Mouse (Mus musculus) heart, postnatal 0 days (tissue): ENCODE results near the gene Sec11a.

Experiments used
- CTCF ChIP-seq: IDR thresholded peaks from 2 replicates; pipeline ENCODE4 v1.5.1; 2016; ENCODE audit warnings: antibody characterized with exemption, control low read depth, low read depth
- EP300 ChIP-seq: IDR thresholded peaks from 2 replicates; pipeline ENCODE4 v1.6.1; 2016; ENCODE audit warnings: antibody characterized with exemption, low read depth

GRCm38 (mm10) chr7:80912496-80912895, 35.1 kb downstream of the Sec11a start:
- TF ChIP-seq EP300 = no peak
- no peak for TF ChIP-seq CTCF
